Comparison of ENCODE assay signal across 22 mouse cellular contexts in genomic region chr6:33886941-33887340, GRCm38 (mm10).
"Had no signal": no experiment of that assay in that cellular context is flagged by ENCODE, and none has a peak within 500 bp of the region (broad histone marks: within the 10 kb centered on the region; RNA-seq: fewer than 3 reads in every experiment).

No protein-coding gene starts in this region.

- H3K4me3 ChIP-seq: layer of hippocampus, adult 2 months; limb, embryonic 10.5 days; limb, embryonic 13.5 days; liver, embryonic 12.5 days; liver, embryonic 15.5 days; midbrain, embryonic 12.5 days; myocyte; neural tube, embryonic 13.5 days had no signal

- H3K27ac ChIP-seq: kidney, postnatal 0 days; layer of hippocampus, adult 2 months; limb, embryonic 10.5 days; limb, embryonic 13.5 days; liver, embryonic 12.5 days; liver, embryonic 15.5 days; midbrain, embryonic 12.5 days; neural tube, embryonic 13.5 days; stomach, postnatal 0 days had no signal

- ATAC-seq: intestine, postnatal 0 days; liver, embryonic 12.5 days; midbrain, embryonic 16.5 days had no signal

- DNase-seq: kidney, adult 2 months; kidney, postnatal 25 days; layer of hippocampus, adult 9-11 months; liver; lung, adult 18-20 months; lung, postnatal 14 days; lung, postnatal 4 days; retina, postnatal 1 day; right cerebral cortex, postnatal 4 days; thymus, postnatal 25 days had no signal
